Comparison of ENCODE assay signal across 1 mouse cellular context in genomic region chr10:80444339-80445045, GRCm38 (mm10).
TF ChIP-seq lines count a peak whose summit lies in the region.

No protein-coding gene starts in this region.

TF ChIP-seq in MEL, 35 proteins besides CTCF, POLR2A, EP300 and RAD21 (continued from another document):
- TF ChIP-seq TAL1 (IDR thresholded peaks at IDR 0.05; ENCODE audit: low read length): no peak
TF ChIP-seq in MEL: peak in this region for 1.
